Mouse (Mus musculus) heart, postnatal 36 days (tissue): Measurements from ENCODE around the gene Reg4. TPM values are rescaled to one million over a fixed set of nuclear protein-coding genes. Genes with fewer than 3 reads are reported as not detected.

Experiments used
- DNase-seq, 2 experiments: peaks; one replicate each; pipeline ENCODE4 v3.0.0; 2021 to 2022
- intact Hi-C: fragments of 180-260 bp; cut with DNase I; formaldehyde crosslinking; loops from one replicate; pipeline ENCODE4 v1.15.1; 2025
- total RNA-seq, 2 experiments: library from RNA; stranded (reverse); gene quantifications; 2 replicates each; pipeline ENCODE4 v1.2.3; 2021

The Reg4 gene
- total RNA-seq, 2 experiments from 2014 or later = not detected

- intact Hi-C loops = no loop called here
- DNase-seq = peak; percentile 69 to 77
Measured at GRCm38 (mm10) chr3:98280204-98280932, 58.4 kb downstream of the Reg4 start, which contains the start of gene Hmgcs2. Hmgcs2 (plus strand) TSS chr3:98280435.

- DNase-seq = peak; percentile 66 to 68
- intact Hi-C loops = loop anchor here (1.0 kb wide), 1 partner anchor 54 kb away; no protein-coding TSS in a partner anchor
Measured at GRCm38 (mm10) chr3:98280933-98281678, 59.1 kb downstream of the Reg4 start.

GRCm38 (mm10) chr3:98282422-98282821 lies 60.5 kb downstream of the Reg4 start:
- DNase-seq = no peak
- intact Hi-C loops = no loop called here

GRCm38 (mm10) chr3:98283205-98283604 lies 61.2 kb downstream of the Reg4 start:
- DNase-seq = no peak
- intact Hi-C loops = no loop called here

Other genes starting within 250 kb of the Reg4 start
- 10 to 100 TPM; 16.7 to 17.8 TPM for gene Notch2, start 208.6 kb upstream of the Reg4 start, total RNA-seq
- not detected for gene Adam30, start 61.5 kb upstream of the Reg4 start, total RNA-seq
- gene Hmgcs2, start 58.3 kb downstream of the Reg4 start, total RNA-seq = 10 to 100 TPM; 26.0 to 27.1 TPM
- 1 to 10 TPM; 1.9 to 2.1 TPM for gene Phgdh, start 117.8 kb downstream of the Reg4 start, total RNA-seq
- 1 to 10 TPM; 5.9 to 6.9 TPM for gene Zfp697, start 160.3 kb downstream of the Reg4 start, total RNA-seq
- not detected for gene Gm4450, start 235.0 kb downstream of the Reg4 start, total RNA-seq